Mouse (Mus musculus) WW6 (cell line): ENCODE measurements at regions not wholly inside any gene's neighbourhood (a gene's known extent, or its start where the extent isn't known, plus 50 kb on each side); places are given as distances from the start of the nearest gene placed in this dataset.
A peak's percentile ranks its signal among the peaks of the same experiment; 100 is the strongest.
"Not testable (repeated sequence)": the region's sequence is repeated elsewhere in the genome, so short reads cannot be mapped to it uniquely, and the experiment has no call there.

Source experiments
- DNase-seq: peaks from one replicate; pipeline ENCODE4 v3.0.0-alpha.2; 2013; ENCODE audit warnings: low read depth, low spot score

DNA sequence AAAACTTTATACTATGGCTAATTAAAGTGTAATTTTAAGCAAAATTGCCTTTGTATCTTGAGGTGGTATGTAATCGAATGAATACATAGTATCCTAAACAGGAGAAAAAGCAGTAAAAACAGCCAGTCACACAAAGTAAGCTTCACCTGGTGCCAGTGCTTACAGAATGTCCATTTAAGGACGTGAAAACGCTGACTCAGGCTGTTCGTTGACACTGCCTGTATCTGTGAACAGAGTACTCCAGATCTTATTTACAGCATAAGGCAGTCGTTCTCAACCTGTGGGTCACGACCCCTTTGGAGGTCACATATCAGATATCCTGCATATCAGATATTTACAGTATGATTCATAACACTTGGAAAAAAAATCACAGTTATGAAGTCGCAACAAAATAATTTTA, 194.8 kb downstream of the Wdr20rt start:
- no peak for DNase-seq

DNA sequence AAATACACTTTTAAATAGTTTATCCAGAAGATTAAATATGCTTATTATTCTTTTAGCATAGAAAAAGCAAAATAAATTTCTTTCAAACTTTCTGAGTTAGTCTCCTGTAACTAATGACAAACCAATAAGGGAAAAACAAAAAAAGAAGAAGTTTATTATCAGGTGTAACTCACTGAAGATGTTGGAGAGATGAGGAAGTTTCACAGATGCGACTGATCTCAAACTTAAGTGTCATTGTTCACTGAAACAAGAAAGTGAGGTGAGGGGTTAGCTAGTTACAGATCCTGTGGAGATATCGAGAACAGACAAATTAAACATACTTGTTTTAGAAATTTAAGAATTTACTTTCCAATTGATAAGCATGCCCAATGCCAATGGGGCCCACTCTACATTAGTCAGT, 199.2 kb downstream of the Wdr20rt start:
- DNase-seq: no peak

DNA sequence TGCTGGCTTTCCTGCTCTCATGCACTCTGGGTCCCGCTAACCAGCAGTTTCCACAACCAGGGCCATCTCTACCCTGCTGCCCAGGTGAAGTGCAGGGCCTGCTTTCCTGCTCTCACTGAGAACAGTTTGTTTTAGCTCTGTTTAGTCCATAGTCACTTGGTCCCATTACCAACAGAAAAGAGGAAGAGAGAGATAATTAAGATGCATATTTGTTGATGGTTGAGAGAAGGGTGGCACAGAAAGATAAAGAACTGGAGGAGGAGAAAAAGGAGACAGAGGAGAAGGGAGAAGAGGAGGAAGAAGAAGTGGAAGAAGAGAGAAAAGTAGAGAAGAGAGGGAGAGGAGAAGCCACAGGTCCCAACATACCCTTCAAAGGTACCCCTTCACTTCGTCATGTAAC, 200.1 kb downstream of the Wdr20rt start:
- no peak for DNase-seq

DNA sequence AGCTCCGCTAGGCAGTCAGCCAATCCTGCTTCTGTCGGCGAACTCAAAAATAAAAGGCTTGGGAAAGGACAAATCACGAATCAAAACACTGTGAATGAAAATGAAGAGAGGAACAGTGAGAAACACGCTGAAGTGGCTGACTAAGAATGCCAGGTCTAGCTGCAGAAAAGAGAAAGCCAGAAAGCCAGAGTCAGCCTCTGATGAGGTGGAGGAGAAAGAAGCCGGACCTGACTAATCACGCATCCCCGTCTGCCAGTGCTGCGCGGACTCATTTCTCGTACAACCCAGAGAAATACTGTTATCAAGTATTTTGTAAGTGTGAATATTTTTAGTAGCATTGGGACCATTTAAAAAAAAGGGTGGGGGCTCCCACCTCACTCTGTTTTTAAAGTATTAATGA, 201.6 kb downstream of the Wdr20rt start:
- no peak for DNase-seq

DNA sequence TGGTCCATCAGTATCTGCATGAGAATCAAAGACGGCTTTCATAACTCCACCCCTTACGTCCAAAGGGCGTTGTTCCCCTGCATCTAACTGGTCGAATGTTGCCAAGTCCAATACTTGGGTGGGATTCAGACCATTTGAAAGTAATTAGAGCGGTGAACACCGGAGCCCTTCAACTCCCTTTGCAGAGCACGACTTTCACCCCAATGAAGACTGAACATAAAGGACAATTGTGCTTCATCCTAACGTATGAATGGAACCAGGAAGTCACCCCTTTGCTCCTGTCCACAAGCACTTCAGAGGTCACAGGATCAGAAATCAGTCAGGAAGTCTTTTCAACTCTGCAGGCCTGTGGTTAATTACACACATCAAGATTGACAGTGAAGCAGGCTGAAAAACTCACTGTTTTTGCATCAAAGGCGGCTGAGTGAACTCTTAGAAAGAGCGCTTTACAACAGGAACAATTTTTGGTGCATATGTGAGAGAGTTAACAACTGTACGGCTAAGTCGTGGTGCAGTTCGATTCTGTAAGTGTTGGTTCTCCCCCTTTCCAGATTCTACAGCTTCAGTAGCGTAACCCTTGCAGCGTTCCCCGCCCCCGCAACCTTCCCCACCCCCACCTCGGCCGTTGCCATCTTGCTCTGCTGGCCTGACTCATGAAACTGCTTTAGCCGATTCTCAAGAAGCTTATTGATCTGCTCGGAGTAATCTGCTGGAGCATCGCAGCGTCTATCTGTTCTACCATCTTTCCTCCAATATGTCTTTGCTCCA, 203.1 kb downstream of the Wdr20rt start:
- peak; percentile 31 for DNase-seq

DNA sequence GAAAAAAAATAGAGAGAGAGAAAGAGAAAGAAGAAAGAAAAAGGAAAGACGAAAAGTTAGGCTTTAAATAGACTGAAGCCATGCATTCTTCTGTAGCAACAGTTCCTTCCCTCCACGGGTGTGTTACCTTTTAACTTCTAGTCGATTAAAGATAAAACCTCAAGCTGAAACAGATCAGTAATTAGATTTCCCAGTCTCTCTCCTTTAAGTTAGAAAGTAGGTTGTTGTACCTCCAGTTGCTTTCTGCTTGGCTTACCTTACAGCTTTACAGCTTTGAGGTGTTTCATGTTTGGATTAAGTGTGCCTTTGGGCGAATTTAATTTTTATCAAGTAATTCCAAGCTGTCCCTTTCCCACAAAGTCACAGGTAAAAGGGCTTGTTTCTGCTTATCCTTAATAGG, 225.5 kb downstream of the Wdr20rt start:
- no peak for DNase-seq

DNA sequence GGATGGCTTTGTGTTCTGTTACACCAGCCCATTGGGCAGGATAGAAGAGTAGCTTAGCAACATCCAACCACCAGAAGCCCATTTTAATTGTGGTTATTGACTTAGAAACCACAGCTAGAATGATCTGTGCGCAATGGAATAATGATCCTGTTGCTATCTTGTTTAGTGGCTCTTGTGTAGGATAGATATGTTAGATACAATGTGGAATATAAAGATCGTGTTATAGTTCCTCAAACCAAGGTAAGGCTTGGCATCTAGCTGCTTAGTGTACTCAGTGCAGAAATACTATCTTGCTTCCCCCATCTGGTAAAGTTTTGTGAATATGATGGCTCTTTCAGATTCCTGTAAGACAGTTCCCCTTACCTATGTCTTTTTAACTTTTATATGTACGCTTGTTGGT, 230.4 kb downstream of the Wdr20rt start:
- no peak for DNase-seq

DNA sequence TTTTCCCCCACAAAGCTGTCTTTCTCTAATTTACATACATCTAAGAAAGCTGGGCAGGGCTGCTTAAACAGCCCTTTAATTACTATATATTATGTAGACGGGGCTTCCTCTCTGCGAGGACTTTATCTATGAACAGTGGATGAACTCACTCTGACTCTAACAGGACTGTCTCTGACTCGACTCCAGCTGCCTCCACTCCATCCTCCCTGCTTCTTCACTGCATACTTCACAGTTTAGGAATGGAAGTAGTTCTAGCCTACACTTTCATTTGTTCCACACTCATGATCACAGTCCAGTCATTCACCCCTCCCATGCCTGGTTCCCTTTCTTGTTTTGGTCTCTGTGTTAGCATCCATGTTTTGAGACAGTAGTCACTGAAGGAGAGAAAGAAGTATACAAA, 231.6 kb downstream of the Wdr20rt start:
- no peak for DNase-seq

DNA sequence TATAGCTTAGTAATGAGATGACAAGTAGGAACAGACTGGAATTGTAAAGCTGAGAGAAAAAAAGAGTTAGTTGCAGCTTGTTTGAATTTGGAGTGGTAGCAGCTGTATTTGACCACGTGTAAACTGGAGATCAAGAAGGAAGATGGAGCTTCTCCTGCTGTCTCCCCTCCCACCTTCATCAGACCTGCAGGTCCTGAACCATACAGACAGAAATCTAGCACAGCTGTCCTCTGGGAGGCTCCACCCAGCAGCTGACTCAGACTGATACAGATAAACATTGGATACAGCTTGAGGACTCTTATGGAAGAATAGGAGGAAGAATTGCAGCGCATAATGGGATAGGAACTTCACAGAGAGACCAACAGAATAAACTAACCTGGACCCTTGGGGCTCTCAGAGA, 238.9 kb downstream of the Wdr20rt start:
- no peak for DNase-seq

DNA sequence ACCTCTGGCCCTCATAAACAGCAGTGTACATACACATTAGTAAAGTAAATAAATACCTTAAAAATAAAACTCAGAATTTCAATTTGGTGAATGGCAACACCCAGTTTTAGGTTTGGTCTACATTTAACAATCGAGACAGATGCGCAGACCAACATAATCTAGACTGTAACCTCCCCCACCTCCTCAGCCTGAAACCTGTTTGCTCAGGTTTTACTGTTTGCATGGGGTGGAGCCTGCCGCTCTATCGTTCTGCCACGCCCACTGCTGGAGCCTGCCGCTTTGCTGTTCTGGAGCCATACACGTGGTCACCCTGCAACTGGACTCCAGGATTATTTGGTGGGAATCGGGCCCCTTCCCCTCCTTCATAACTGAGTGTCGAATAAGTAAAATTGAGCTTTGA, 253.4 kb downstream of the Wdr20rt start:
- DNase-seq: not testable (repeated sequence)

DNA sequence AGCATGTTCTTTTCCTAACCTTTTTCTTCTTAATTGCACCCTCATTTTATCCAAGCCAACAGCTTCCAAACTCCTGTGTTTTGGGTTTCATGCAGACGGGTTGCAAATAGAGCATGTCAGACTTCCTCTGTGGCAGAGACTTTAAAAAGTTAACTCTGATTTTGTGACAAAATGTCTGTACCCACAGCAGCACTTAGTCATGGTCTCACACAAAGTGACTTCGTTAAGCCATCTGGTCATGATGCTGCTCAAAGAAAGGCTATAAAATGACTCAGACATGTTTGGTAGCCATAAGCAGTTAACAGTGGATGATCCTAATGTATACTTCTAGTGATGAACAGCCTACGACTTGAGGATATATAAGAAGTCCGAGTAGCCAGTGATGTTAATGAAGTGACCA, 255.5 kb downstream of the Wdr20rt start:
- DNase-seq: no peak

DNA sequence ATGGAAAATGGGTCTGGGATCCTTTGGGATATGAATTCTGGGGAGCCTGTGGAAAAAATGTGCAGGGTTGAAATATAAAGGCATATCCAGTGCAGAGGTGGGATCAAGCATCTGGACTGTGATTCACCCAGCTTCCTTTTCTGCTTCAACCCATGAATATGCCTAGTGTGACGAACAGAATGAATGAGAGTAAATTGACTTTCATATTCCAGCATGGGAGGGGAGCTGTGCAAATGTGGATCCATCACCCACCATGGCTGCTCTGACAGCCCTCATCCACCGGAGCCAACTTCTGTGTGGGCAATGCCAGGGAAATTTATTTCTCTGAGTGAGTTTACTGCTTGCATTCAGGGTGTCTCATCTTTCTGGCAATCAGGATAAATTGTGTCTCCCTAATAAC, 265.8 kb downstream of the Wdr20rt start:
- no peak for DNase-seq

DNA sequence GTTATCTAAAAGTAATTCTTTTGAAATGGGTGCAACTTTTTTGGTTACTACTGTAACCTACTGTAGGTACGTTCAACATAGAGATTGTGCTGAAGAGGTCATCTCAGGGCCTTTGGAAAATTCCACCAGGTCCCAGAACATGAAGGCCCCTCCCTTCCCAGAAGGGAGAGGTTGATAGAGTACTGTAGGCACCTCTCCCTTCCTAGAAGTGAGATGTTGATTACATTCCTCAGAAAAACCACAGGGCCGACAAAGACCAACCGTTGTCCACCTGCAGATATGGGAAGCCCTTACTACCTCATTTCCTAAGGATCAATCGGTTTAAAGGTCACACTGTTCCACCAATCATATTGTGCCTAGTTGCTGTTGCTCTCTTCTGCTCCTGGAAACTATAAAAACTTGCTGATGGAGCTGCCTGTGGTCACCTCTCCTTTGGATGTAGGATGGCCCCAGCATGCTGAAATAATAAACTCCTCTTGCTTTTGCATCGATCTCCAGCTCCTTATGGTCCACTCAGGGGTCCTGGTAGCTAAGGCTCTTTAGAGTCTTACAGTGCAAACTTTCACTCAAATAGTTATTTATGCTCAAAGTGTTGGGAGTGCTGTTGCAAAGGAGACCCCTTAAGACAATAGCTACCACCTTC, 269.2 kb downstream of the Wdr20rt start:
- DNase-seq: no peak

DNA sequence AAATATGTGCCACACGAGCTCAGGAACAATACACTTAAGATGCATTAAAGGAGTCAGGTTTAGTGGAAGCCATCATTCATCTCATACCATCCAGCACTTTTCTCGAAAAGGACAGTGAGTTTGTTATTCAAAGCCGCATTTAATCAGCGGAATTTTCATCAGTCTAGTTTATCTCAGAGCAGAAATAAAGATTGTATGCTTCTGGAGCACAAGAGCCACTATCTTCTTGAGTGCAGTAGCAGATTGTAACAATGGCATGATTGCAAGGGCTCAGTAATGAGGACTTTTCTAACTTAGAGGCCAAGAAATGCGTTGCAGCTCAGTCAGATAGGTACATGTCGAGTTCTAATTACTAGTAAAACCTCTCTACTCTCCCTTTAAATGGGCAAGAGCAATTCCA, 271.3 kb downstream of the Wdr20rt start:
- no peak for DNase-seq

DNA sequence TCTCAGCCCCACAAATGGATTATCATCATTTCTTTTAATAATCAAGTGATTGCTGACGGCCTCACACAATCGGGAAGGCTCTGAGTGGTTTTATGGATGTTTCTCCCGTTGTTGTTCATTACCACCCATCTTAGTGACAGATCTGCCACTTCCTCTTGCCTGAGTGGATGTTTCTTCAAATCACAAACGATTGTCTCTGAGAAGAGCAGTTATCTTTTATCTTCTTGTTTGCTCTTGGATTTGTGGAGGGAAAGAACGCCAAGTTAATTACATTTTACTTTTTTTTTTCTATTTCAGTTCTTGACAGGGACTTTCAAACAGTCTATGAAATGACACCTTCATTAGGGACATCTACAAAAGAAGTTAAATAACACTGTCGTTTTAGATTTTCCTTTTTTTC, 272.3 kb downstream of the Wdr20rt start:
- no peak for DNase-seq

DNA sequence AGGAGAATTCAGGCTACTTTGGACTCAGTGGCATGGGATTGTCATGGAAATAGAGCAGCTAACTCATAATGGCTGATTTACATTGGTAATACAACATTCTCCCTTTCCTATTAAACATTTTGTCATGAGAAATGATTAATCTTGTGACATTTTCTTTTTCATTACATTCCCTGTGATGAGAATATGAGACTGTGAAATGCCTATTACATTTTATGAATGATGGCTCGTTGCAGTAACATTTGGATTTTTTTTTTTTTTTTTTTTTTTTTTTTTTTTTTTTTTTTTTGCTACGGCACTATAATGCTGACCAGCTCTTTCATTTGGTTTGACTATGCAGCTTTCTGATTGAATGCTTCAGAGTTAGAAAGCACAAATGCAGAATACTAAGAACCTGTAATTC, 276.1 kb downstream of the Wdr20rt start:
- DNase-seq: no peak

DNA sequence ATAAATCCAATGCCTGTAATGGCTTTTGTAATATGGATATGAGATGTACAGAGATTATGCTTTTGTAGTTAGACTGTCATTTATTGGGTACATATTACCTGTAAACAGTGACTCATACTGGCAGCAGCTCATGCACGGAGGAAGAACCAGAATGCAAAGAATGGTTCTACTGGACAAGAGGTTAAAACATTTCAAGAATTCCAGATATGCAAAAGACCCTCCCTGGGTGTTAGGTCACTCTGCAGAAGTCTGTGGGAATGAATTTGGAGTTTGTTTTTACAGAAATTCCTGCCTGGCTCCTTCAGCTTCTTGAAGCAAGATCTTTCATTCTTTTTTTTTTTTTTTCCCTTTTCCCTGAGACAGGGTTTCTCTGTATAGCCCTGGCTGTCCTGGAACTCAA, 276.7 kb downstream of the Wdr20rt start:
- no peak for DNase-seq

DNA sequence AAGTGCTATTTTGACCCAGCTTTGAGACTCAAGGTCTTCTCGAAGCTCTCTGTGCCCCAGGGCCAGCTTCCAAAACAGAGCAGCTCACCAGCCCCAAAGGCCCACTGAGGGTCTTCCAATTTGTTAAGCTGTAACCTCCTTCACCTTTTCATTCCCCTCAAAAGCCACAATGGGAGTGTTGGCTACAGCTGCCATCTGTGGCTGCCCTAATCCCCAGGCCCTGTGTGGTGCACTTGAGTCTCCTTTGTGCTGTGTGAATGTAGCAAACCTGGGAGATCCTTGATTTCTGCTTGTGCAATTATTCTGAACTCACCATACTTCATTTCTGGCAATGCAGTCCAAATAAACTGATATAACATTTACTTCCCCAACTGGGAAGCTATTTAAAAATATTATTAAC, 287.8 kb downstream of the Wdr20rt start:
- DNase-seq: no peak

DNA sequence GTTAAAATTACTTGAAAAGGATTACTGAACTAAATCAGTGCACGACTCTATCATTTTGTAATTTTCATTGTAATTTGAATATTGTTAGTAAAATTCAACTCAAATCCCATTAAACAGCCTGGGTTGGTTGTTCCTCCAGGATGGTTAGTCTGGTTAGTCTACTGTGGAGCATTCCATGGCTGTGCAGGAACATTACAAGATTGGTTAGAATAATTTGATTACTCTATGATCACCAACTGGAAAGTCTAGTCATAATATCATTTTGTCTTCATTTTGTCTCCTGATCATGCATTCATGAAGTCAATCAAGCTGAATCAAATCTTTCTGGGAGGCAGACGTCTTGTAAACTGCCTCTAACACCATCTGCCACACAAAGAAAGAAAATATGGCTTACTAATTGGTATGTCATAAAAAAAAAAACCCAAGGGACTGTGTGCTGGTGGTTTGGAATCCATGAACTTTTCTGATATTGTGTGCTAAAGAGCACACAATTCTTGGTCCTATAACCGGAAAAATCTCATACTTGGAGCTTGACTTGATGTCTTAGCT, 308.9 kb downstream of the Wdr20rt start:
- DNase-seq: no peak

DNA sequence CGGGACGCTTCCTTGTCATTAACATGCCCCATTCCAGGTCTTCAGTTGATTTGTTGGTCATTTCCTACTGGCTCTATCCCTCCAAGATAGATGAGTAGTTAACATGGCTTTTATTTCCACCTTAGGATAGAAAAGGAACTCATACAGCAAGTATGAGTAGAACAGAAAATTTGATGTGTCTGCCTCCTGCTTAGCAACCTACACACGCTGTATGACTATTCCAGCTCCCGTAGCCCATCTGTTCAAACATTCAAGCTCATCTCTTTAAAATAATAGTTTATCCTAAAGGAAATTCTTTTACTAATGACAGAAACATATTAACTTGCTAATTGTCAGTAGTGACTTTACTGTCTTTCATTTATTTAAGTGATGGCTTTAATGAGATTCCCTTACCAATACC, 323.0 kb downstream of the Wdr20rt start:
- no peak for DNase-seq

DNA sequence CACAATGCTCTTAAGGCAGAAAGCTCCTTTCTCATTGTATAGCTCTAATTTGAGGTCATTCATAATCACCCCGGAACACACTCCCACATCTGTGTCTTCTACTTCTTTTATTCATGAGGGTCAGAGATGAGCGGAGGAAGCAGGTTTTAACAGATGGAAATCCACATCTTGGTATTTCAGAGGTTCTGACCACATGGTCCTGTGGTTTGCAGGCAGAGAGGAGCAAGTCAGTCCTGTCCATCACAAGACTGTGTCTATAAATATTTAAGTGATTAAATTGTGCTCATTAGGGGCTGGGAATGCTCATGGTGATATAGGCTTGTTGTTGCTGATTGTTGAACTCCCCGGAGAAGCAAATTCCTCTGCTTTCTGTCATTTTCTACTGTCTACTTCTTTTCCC, 326.9 kb downstream of the Wdr20rt start:
- no peak for DNase-seq

DNA sequence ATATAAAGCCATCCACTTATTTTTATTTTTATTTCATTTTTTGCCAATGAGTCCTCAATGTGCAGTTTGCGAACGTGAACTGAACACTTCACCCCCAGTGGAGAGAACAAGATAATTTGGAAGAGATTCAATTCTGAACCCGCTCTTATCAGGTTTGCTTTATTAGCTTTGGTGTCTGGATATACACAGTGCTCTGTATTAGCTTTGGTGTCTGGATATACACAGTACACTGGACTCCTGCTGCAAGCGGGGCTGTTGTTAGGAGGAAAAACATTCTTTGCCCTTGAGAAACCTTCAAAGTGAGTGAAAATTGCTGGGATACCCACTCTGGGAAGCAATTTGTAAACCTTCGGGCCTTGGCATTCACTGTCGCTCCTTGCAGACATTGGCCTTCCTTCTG, 333.7 kb downstream of the Wdr20rt start:
- DNase-seq: no peak

DNA sequence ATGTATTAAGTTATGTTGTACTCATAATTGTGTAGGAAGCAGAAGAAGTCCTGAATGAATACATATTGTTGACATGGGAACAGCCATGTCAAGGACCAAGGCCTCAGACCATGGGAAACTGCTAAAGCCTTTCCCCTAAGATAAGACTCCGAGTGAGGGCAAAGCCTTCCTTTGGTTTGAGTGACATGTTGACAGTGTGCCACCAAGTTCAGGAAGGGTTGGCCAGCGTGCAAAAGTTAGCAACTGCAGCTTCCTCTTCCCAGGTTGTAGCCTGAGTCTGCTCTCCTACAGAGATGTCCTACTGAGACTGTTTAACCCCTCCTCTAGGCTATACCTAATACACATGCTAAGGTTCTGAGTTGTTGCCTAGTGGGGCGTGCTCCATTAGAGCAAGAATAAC, 334.5 kb downstream of the Wdr20rt start:
- DNase-seq: no peak
